Mouse (Mus musculus) cerebellum, adult 2 months (tissue): ENCODE data around the gene Il27ra. TPM values are rescaled to one million over a fixed set of nuclear protein-coding genes. Genes with fewer than 3 reads are reported as not detected.
A peak's percentile ranks its signal among the peaks of the same experiment; 100 is the strongest.

ENCODE experiments used
- DNase-seq, 2 experiments: peaks; one replicate each; pipeline ENCODE4 v3.0.0; 2021
- H3K27ac ChIP-seq: fragments of 200-500 bp; 2 replicates; pipeline ENCODE4 v1.5.1; 2012; ENCODE audit warnings: low read length, control low read depth, inconsistent platforms; ENCODE audit not compliant: insufficient read depth
- H3K27me3 ChIP-seq: fragments of 200-500 bp; 2 replicates; pipeline ENCODE4 v1.6.1; 2012; ENCODE audit warnings: inconsistent platforms, mild to moderate bottlenecking, low read length, moderate library complexity; ENCODE audit not compliant: control insufficient read depth, insufficient read depth
- H3K4me1 ChIP-seq: fragments of 200-500 bp; 2 replicates; pipeline ENCODE4 v1.6.1; 2011; ENCODE audit warnings: low read length; ENCODE audit not compliant: control insufficient read depth, insufficient read depth
- H3K4me3 ChIP-seq: fragments of 200-500 bp; replicated peaks from 2 replicates; pipeline ENCODE3; 2011; ENCODE audit warnings: mild to moderate bottlenecking, low read depth, low read length, control low read depth; ENCODE audit not compliant: insufficient read depth
- CTCF ChIP-seq: fragments of 200-500 bp; IDR thresholded peaks from 2 replicates; pipeline ENCODE4 v1.5.1; 2011; ENCODE audit warnings: low read depth, mild to moderate bottlenecking, control low read depth, low read length, moderate library complexity, borderline replicate concordance; ENCODE audit not compliant: insufficient read depth
- POLR2A ChIP-seq: fragments of 200-500 bp; IDR thresholded peaks from 2 replicates; pipeline ENCODE4 v1.6.1; 2011; ENCODE audit warnings: low read length, control low read depth, borderline replicate concordance; ENCODE audit not compliant: insufficient read depth
- WGBS: fragments of 180-500 bp; shearing (Covaris S2); methylation state at CpG from one replicate; pipeline ENCODE4 v1.1.7; 2018; 5-methylcytosine and 5-hydroxymethylcytosine counted together
- polyA plus RNA-seq: library from polyadenylated mRNA; depleted of rRNA; stranded (reverse); fragments of >200 nt; gene quantifications from 2 replicates; pipeline ENCODE4 v1.2.3, GENCODE M21; 2012

Il27ra gene
- polyA plus RNA-seq, 1 experiment: 0.21 TPM

DNA sequence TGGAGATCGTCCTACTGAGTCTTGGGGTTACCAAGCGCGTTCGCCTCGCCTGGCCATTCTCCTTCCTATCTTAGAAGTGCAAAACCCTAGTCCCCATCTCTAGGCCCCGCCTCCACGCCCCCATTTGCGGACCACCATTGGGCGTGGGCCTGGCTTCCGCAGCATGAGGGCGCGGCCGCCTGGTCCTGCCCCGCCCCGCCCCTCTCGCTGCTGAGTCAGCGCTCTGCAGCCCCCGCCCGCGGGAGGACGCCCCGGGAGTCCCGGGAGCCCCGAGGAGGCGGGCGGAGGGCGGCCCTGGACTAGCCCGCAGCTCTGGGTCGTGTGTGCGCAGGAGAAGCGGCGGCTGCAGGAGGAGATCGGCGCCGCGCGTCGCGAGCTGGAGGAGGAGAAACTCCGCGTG lies 16.5 kb downstream of the Il27ra start:
- no peak for TF ChIP-seq POLR2A
- no peak for TF ChIP-seq CTCF
- Histone ChIP-seq H3K4me3 (no peak overlapping the region), H3K4me1 (no peaks in the 10 kb centered on the region; the same call in 1 of the 2 replicates), H3K27ac (no peak overlapping the region), H3K27me3 (peaks cover 2% of the 10 kb centered on the region; the same call in 1 of the 2 replicates)
- DNase-seq: no peak
- 2% methylated on average over 41 of the region's 41 CpGs for WGBS

DNA sequence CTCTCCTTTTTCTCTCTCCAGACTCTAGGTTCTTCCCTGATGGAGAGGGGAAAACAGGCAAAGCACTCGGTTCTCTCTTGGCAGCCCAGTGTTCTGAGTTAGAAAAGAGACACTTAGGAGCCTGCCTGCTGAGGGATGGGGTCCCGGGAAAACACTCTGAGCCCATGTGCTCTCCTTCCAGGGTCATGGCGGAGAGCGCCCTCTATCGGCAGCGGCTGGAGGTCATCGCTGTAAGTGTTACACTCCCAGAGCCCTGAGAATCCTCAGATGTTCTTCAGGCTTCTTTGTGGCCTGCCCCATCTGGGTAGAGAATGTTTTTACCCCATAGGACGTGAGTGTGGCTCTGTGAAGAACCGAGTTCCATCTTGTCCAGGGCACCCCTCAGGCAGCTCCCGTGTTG lies 18.2 kb downstream of the Il27ra start:
- DNase-seq: no peak
- Histone ChIP-seq H3K27ac (no peak overlapping the region), H3K4me1 (no peaks in the 10 kb centered on the region; the same call in 1 of the 2 replicates), H3K4me3 (no peak overlapping the region), H3K27me3 (peaks cover 2% of the 10 kb centered on the region; the same call in 1 of the 2 replicates)
- peak; percentile 57 for TF ChIP-seq CTCF
- TF ChIP-seq POLR2A: no peak
- WGBS: 15% methylated on average over 10 of the region's 10 CpGs

DNA sequence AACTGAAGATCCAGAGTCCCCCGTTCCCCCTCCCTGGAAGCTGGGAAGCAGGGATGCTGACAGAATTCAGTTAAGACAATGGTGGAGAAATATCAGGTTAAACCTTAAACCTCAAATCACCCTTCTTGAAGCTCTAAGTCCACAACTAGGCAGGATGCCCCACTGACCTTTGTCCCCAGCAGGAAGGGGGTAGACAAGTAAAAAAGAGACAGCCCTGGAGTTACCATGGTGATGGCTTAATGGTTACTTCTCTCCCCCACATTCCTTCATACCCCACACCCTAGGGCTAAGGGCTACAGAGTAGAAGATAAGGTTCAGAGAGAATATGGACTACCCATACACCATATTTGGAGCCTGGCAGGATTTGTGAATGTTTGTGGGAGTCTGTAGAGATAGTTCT lies 18.8 kb downstream of the Il27ra start:
- Histone ChIP-seq H3K4me3 (no peak overlapping the region), H3K4me1 (no peaks in the 10 kb centered on the region; the same call in 1 of the 2 replicates), H3K27me3 (peaks cover 2% of the 10 kb centered on the region; the same call in 1 of the 2 replicates), H3K27ac (no peak overlapping the region)
- WGBS: 84% methylated on average over 1 of the region's 1 CpGs
- no peak for DNase-seq
- no peak for TF ChIP-seq CTCF
- TF ChIP-seq POLR2A: no peak

DNA sequence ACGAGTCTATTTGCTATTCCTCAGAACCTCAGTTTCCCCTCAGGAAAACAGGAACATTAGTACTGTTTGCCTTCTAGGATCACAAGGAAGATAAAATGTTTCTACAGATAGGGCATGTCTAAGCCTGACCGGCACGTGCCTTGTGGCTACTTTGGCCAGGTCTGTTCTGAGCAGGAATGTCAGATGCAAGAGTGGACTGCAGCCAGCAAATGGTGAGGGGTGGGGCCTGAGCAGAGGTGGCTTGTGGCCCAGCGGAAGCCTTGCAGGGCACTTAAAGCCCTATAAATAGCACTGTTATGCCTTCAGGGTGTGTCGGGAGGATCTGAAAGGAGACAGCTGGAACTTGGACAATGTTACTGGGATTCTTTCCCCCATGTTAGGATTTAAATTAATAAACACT lies 19.3 kb downstream of the Il27ra start:
- DNase-seq: no peak
- Histone ChIP-seq H3K4me1 (no peaks in the 10 kb centered on the region; the same call in 1 of the 2 replicates), H3K27me3 (peaks cover 2% of the 10 kb centered on the region; the same call in 1 of the 2 replicates), H3K27ac (no peak overlapping the region), H3K4me3 (no peak overlapping the region)
- no peak for TF ChIP-seq CTCF
- no peak for TF ChIP-seq POLR2A
- 29% methylated on average over 5 of the region's 5 CpGs for WGBS

DNA sequence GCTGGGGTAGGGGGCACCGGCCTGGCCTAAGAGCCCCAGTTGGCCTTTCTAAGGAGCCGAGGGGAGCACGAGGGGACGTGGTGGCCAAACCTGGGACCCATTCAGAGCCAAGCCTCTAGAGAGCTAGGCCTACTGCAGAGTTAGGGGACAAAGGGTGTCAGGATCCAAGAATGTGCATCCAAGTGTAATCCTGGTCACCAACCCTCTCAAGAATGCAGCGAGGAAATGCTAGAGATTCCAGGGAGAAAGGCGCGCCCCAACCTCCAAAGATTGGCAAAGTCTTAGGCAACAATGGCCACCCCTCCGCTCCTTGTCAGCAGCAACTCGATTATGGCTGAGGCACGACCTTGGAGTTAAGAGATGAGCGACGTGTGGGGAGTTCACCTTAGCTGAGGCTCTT lies 20.8 kb downstream of the Il27ra start:
- Histone ChIP-seq H3K4me3 (no peak overlapping the region), H3K4me1 (no peaks in the 10 kb centered on the region; the same call in 1 of the 2 replicates), H3K27me3 (peaks cover 2% of the 10 kb centered on the region; the same call in 1 of the 2 replicates), H3K27ac (no peak overlapping the region)
- 54% methylated on average over 12 of the region's 12 CpGs for WGBS
- TF ChIP-seq POLR2A: no peak
- TF ChIP-seq CTCF: no peak
- DNase-seq: no peak

DNA sequence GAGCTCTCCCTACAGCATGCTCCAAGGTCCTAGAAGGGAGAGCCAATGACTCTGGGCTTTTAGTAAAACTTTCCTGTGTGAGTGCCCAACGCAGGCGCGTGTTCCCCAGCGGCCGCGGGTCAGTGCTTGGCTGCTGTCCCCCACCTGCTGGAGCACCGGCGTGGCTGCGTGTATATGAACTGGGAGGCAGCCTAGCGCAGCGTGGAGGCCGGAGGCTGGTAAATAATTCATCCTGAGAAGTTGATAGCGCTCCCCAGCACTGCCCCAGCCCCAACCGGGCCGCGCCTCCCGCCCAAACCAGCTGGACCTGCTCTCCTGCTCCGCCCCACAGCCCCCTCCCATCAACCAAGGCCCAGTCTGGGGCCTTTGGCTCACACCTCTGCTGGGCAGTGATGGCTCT lies 21.3 kb downstream of the Il27ra start, which contains the start of gene Palm3:
TSS of gene Palm3 (plus strand) at position 376 of the 400 bp plus-strand sequence.
- TF ChIP-seq CTCF: no peak
- no peak for TF ChIP-seq POLR2A
- Histone ChIP-seq H3K4me1 (no peaks in the 10 kb centered on the region; the same call in 1 of the 2 replicates), H3K27me3 (peaks cover 2% of the 10 kb centered on the region; the same call in 1 of the 2 replicates), H3K4me3 (no peak within 1 kb of the TSS), H3K27ac (no peak within 1 kb of the TSS)
- 19% methylated on average over 18 of the region's 18 CpGs for WGBS
- no peak for DNase-seq

DNA sequence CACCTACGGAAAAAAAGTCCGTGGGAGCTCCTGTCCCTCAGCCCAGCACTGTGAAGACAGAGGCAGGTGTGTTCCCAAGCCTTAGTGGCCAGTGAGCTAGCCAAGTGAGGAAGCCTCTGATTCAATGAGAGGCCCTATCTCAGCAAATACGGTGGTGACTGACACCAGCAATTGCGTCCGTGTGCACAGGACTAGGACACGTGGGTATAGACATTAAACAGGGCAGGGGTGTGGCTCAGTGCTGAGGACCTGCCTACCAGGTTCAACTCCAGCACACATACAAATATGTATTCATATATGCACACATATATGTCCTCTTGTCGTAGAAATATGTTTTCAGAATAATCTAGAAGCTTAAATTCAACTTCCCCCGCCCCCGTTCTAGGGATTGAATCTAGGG lies 22.7 kb downstream of the Il27ra start:
- no peak for TF ChIP-seq POLR2A
- TF ChIP-seq CTCF: no peak
- no peak for DNase-seq
- 83% methylated on average over 9 of the region's 9 CpGs for WGBS

DNA sequence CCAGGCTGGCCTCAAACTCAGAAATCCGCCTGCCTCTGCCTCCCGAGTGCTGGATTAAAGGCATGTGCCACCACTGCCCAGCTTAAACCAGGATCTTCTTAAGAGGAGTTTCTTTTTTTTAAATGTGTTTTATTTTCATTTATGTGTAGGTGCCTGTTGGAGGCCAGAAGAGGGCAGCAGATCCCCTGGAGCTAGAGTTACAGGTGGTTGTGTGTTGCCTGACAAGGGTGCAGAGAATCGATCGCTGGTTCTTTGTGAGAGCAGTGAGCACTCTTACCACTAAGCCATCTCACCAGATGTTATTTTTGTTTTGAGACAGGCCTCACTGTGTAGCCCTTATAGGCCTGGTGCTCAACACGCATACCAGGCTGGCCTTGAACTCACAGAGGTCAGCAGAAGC lies 26.6 kb downstream of the Il27ra start:
- no peak for TF ChIP-seq CTCF
- TF ChIP-seq POLR2A: no peak
- Histone ChIP-seq H3K4me3 (no peak overlapping the region), H3K27ac (no peak overlapping the region), H3K27me3 (peaks cover 3% of the 10 kb centered on the region; the same call in 1 of the 2 replicates), H3K4me1 (0 out of 2 replicates have a peak, but pooled peaks cover 3% of the 10 kb centered on the region)
- DNase-seq: no peak
- 96% methylated on average over 5 of the region's 5 CpGs for WGBS

More for the DNA sequence above, 22.7 kb downstream of the Il27ra start:
- Histone ChIP-seq H3K4me3 (no peak overlapping the region), H3K4me1 (no peaks in the 10 kb centered on the region; the same call in 1 of the 2 replicates), H3K27ac (no peak overlapping the region), H3K27me3 (no peaks in the 10 kb centered on the region)
